Mouse (Mus musculus) embryonic fibroblast, embryonic 13.5 days (primary cell): ENCODE data around the gene Gnb3. TPM values are rescaled to one million over a fixed set of nuclear protein-coding genes. Genes with fewer than 3 reads are reported as not detected.
"Not testable (repeated sequence)": the region's sequence is repeated elsewhere in the genome, so short reads cannot be mapped to it uniquely, and the experiment has no call there.

ENCODE experiments used
- H3K27ac ChIP-seq: 2 replicates; pipeline ENCODE4 v1.5.1; 2012; ENCODE audit warnings: low read length, control low read depth, inconsistent platforms; ENCODE audit not compliant: insufficient read depth
- H3K4me1 ChIP-seq: 2 replicates; pipeline ENCODE4 v1.6.1; 2011; ENCODE audit warnings: low read length; ENCODE audit not compliant: control insufficient read depth, insufficient read depth
- H3K4me3 ChIP-seq: 2 replicates; pipeline ENCODE4 v1.5.1; 2011; ENCODE audit warnings: mild to moderate bottlenecking, control low read depth, low read length; ENCODE audit not compliant: insufficient read depth
- CTCF ChIP-seq: IDR thresholded peaks from 2 replicates; pipeline ENCODE4 v1.5.1; 2011; ENCODE audit warnings: mild to moderate bottlenecking, control low read depth, low read length, moderate library complexity, borderline replicate concordance; ENCODE audit not compliant: insufficient read depth
- POLR2A ChIP-seq: IDR thresholded peaks from 2 replicates; pipeline ENCODE4 v1.6.1; 2011; ENCODE audit warnings: low read depth, mild to moderate bottlenecking, control low read depth, low read length, moderate library complexity
- polyA plus RNA-seq: library from polyadenylated mRNA; stranded (reverse); fragments of >200 nt; gene quantifications from 2 replicates; pipeline ENCODE4 v1.2.4, GENCODE M21; 2011; ENCODE audit warnings: low read depth; ENCODE audit not compliant: missing spikeins, insufficient read length

Gene Gnb3
- polyA plus RNA-seq, 1 experiment, result 0.72 TPM

- peak overlapping the region; percentile 95 for H3K27ac ChIP-seq
- peak overlapping the region; percentile 3; the same call in 1 of the 2 replicates for H3K4me3 ChIP-seq
- peaks cover 11% of the 10 kb centered on the region for H3K4me1 ChIP-seq
- no peak for TF ChIP-seq CTCF
- TF ChIP-seq POLR2A, result no peak
Observed at GRCm38 (mm10) chr6:124806446-124807140, 33.5 kb downstream of the Gnb3 start.

GRCm38 (mm10) chr6:124805341-124806321 lies 34.4 kb downstream of the Gnb3 start:
- H3K27ac ChIP-seq, result peak overlapping the region; percentile 95

GRCm38 (mm10) chr6:124804341-124804740 lies 35.7 kb downstream of the Gnb3 start:
- peaks cover 11% of the 10 kb centered on the region for H3K4me1 ChIP-seq
- peak overlapping the region; percentile 94 for H3K27ac ChIP-seq
- TF ChIP-seq CTCF (no peak), POLR2A (no peak)
- no peak overlapping the region for H3K4me3 ChIP-seq

More at GRCm38 (mm10) chr6:124805341-124806321, 34.4 kb downstream of the Gnb3 start:
- TF ChIP-seq CTCF, result peak; percentile 20; the same call in 1 of the 2 replicates
- TF ChIP-seq POLR2A, result peak; percentile 73
- Histone ChIP-seq H3K4me1 (peaks cover 11% of the 10 kb centered on the region), H3K4me3 (peak overlapping the region; percentile 30)

GRCm38 (mm10) chr6:124803691-124804090 lies 36.4 kb downstream of the Gnb3 start:
- not testable (repeated sequence) for H3K27ac ChIP-seq, H3K4me3 ChIP-seq
- H3K4me1 ChIP-seq, result peaks cover 11% of the 10 kb centered on the region

- Histone ChIP-seq H3K27ac (no peak overlapping the region), H3K4me3 (no peak overlapping the region), H3K4me1 (peaks cover 9% of the 10 kb centered on the region)
- no peak for TF ChIP-seq POLR2A
- no peak for TF ChIP-seq CTCF
Observed at GRCm38 (mm10) chr6:124803061-124803460, 37.0 kb downstream of the Gnb3 start.

GRCm38 (mm10) chr6:124802400-124802799 lies 37.7 kb downstream of the Gnb3 start:
- H3K4me1 ChIP-seq, H3K27ac ChIP-seq: not testable (repeated sequence)
- 0 out of 2 replicates have a peak overlapping the region, but pooled peaks have one; percentile 7 for H3K4me3 ChIP-seq

- TF ChIP-seq POLR2A, result no peak
- TF ChIP-seq CTCF, result no peak
- Histone ChIP-seq H3K27ac (no peak overlapping the region), H3K4me1 (no peaks in the 10 kb centered on the region), H3K4me3 (no peak overlapping the region)
Observed at GRCm38 (mm10) chr6:124796200-124796599, 43.9 kb downstream of the Gnb3 start.

- Histone ChIP-seq H3K4me1 (no peaks in the 10 kb centered on the region), H3K27ac (no peak overlapping the region), H3K4me3 (no peak overlapping the region)
- TF ChIP-seq POLR2A (no peak), CTCF (no peak)
Observed at GRCm38 (mm10) chr6:124795781-124796180, 44.3 kb downstream of the Gnb3 start.

- TF ChIP-seq CTCF, result no peak
- no peak for TF ChIP-seq POLR2A
- no peak overlapping the region for H3K27ac ChIP-seq
- H3K4me3 ChIP-seq, result no peak overlapping the region
- H3K4me1 ChIP-seq, result no peaks in the 10 kb centered on the region
Observed at GRCm38 (mm10) chr6:124791911-124792310, 48.2 kb downstream of the Gnb3 start.

- Histone ChIP-seq H3K4me3 (no peak overlapping the region), H3K4me1 (no peaks in the 10 kb centered on the region), H3K27ac (no peak overlapping the region)
- TF ChIP-seq POLR2A, result no peak
- no peak for TF ChIP-seq CTCF
Observed at GRCm38 (mm10) chr6:124790121-124790520, 50.0 kb downstream of the Gnb3 start.
